Mouse (Mus musculus): ENCODE measurements at regions not wholly inside any gene's neighbourhood (a gene's known extent, or its start where the extent isn't known, plus 50 kb on each side); places are given as distances from the start of the nearest gene placed in this dataset.

- TF ChIP-seq TAL1 (IDR thresholded peaks at IDR 0.05; ENCODE audit: low read length) (no peak), GATA1 (IDR thresholded peaks at IDR 0.05; ENCODE audit: low read length) (no peak)
Observed at GRCm38 (mm10) chr13:44258422-44258821, 470.9 kb upstream of the Jarid2 start.

Data from erythroblast, embryonic 14.5 days (primary cell).